Comparison of ENCODE assay signal across 8 mouse cellular contexts in genomic region chr10:77517066-77517620, GRCm38 (mm10). TPM values are rescaled to one million over a fixed set of nuclear protein-coding genes. Genes with fewer than 3 reads are reported as not detected.
DNase-seq lines count a peak whose midpoint lies in the region; ATAC-seq lines count a peak whose summit lies in the region.

No protein-coding gene starts in this region.

- ATAC-seq in midbrain, embryonic 13.5 days, result no peak
- peak; percentile 27; the same call in 1 of the 2 replicates for ATAC-seq in forebrain, embryonic 15.5 days (replicated peaks)
- ATAC-seq in hindbrain, embryonic 16.5 days, result peak; percentile 28; the same call in 1 of the 2 replicates
- ATAC-seq in liver, embryonic 13.5 days (ENCODE audit: low read depth), result no peak
- no peak for ATAC-seq in neural tube, embryonic 13.5 days (ENCODE audit: low read depth)

- H3K9ac ChIP-seq in midbrain, embryonic 13.5 days (replicated peaks), result no peak overlapping the region
- H3K9ac ChIP-seq in forebrain, embryonic 15.5 days (replicated peaks), result no peak overlapping the region
- H3K9ac ChIP-seq in hindbrain, embryonic 16.5 days (ENCODE audit: low read depth, low read length), result no peak overlapping the region
- 0 out of 2 replicates have a peak overlapping the region, but pooled peaks have one; percentile 88 for H3K9ac ChIP-seq in liver, embryonic 13.5 days
- H3K9ac ChIP-seq in neural tube, embryonic 13.5 days, result 0 out of 2 replicates have a peak overlapping the region, but pooled peaks have one; percentile 93

- peak overlapping the region; percentile 88 for H3K27ac ChIP-seq in midbrain, embryonic 10.5 days (replicated peaks)
- H3K27ac ChIP-seq in midbrain, embryonic 13.5 days, result no peak overlapping the region
- H3K27ac ChIP-seq in forebrain, embryonic 15.5 days (replicated peaks), result no peak overlapping the region
- H3K27ac ChIP-seq in hindbrain, embryonic 16.5 days (ENCODE audit: low read depth, low read length), result no peak overlapping the region
- H3K27ac ChIP-seq in liver, embryonic 13.5 days, result peak overlapping the region; percentile 78
- no peak overlapping the region for H3K27ac ChIP-seq in neural tube, embryonic 13.5 days (replicated peaks)

- peak overlapping the region; percentile 96 for H3K4me3 ChIP-seq in midbrain, embryonic 10.5 days
- no peak overlapping the region for H3K4me3 ChIP-seq in midbrain, embryonic 13.5 days (replicated peaks)
- H3K4me3 ChIP-seq in forebrain, embryonic 15.5 days, result no peak overlapping the region
- no peak overlapping the region for H3K4me3 ChIP-seq in hindbrain, embryonic 16.5 days (ENCODE audit: low read length)
- no peak overlapping the region for H3K4me3 ChIP-seq in liver, embryonic 13.5 days (replicated peaks)
- H3K4me3 ChIP-seq in neural tube, embryonic 13.5 days, result no peak overlapping the region

- no peak overlapping the region for H3K4me2 ChIP-seq in midbrain, embryonic 13.5 days (replicated peaks)
- no peak overlapping the region for H3K4me2 ChIP-seq in forebrain, embryonic 15.5 days (replicated peaks)
- no peak overlapping the region for H3K4me2 ChIP-seq in hindbrain, embryonic 16.5 days (ENCODE audit: low read length)
- peak overlapping the region; percentile 96 for H3K4me2 ChIP-seq in liver, embryonic 13.5 days
- H3K4me2 ChIP-seq in neural tube, embryonic 13.5 days, result 0 out of 2 replicates have a peak overlapping the region, but pooled peaks have one; percentile 94

- peaks cover 36% of the 10 kb centered on the region for H3K4me1 ChIP-seq in midbrain, embryonic 10.5 days
- H3K4me1 ChIP-seq in midbrain, embryonic 13.5 days (replicated peaks), result peaks cover 29% of the 10 kb centered on the region
- peaks cover 22% of the 10 kb centered on the region for H3K4me1 ChIP-seq in forebrain, embryonic 15.5 days
- H3K4me1 ChIP-seq in hindbrain, embryonic 16.5 days (ENCODE audit: control insufficient read depth, insufficient read depth, low read depth, low read length), result peaks cover 17% of the 10 kb centered on the region
- H3K4me1 ChIP-seq in liver, embryonic 13.5 days (replicated peaks), result peaks cover 39% of the 10 kb centered on the region
- H3K4me1 ChIP-seq in neural tube, embryonic 13.5 days (replicated peaks), result peaks cover 26% of the 10 kb centered on the region

- no peaks in the 10 kb centered on the region for H3K9me3 ChIP-seq in midbrain, embryonic 10.5 days (replicated peaks)
- H3K9me3 ChIP-seq in midbrain, embryonic 13.5 days, result no peaks in the 10 kb centered on the region
- H3K9me3 ChIP-seq in forebrain, embryonic 15.5 days, result no peaks in the 10 kb centered on the region
- H3K9me3 ChIP-seq in hindbrain, embryonic 16.5 days (ENCODE audit: control insufficient read depth, low read length), result no peaks in the 10 kb centered on the region
- H3K9me3 ChIP-seq in liver, embryonic 13.5 days (replicated peaks), result no peaks in the 10 kb centered on the region
- no peaks in the 10 kb centered on the region for H3K9me3 ChIP-seq in neural tube, embryonic 13.5 days

- WGBS in midbrain, embryonic 10.5 days, result 22% methylated on average over 20 of the region's 20 CpGs
- WGBS in midbrain, embryonic 13.5 days, result 22% methylated on average over 20 of the region's 20 CpGs
- 19% methylated on average over 20 of the region's 20 CpGs for WGBS in forebrain, embryonic 15.5 days
- WGBS in hindbrain, embryonic 16.5 days, result 23% methylated on average over 20 of the region's 20 CpGs
- 23% methylated on average over 20 of the region's 20 CpGs for WGBS in liver, embryonic 13.5 days (ENCODE audit: insufficient replicate concordance)
- 23% methylated on average over 20 of the region's 20 CpGs for WGBS in neural tube, embryonic 13.5 days

- DNase-seq in midbrain, embryonic 10.5 days (ENCODE audit: low spot score), result peak; percentile 70
- peak; percentile 63 for DNase-seq in cerebellum, adult 11 months
- peak; percentile 46 for DNase-seq in liver, embryonic 13.5 days
- DNase-seq in thymus, adult 18-20 months, result peak; percentile 42 to 50

- peaks cover 23% of the 10 kb centered on the region for H3K36me3 ChIP-seq in midbrain, embryonic 10.5 days
- H3K36me3 ChIP-seq in midbrain, embryonic 13.5 days, result peaks cover 20% of the 10 kb centered on the region
- H3K36me3 ChIP-seq in forebrain, embryonic 15.5 days, result peaks cover 10% of the 10 kb centered on the region
- peaks cover 4% of the 10 kb centered on the region; the same call in 1 of the 2 replicates for H3K36me3 ChIP-seq in hindbrain, embryonic 16.5 days (ENCODE audit: control insufficient read depth, insufficient read depth, low read length)
- H3K36me3 ChIP-seq in liver, embryonic 13.5 days, result peaks cover 20% of the 10 kb centered on the region
- peaks cover 19% of the 10 kb centered on the region for H3K36me3 ChIP-seq in neural tube, embryonic 13.5 days

- H3K27me3 ChIP-seq in midbrain, embryonic 10.5 days (ENCODE audit: low read depth, poor library complexity, severe bottlenecking), result peaks cover 8% of the 10 kb centered on the region
- no peaks in the 10 kb centered on the region for H3K27me3 ChIP-seq in midbrain, embryonic 13.5 days
- no peaks in the 10 kb centered on the region for H3K27me3 ChIP-seq in forebrain, embryonic 15.5 days
- H3K27me3 ChIP-seq in hindbrain, embryonic 16.5 days (replicated peaks; ENCODE audit: control insufficient read depth, insufficient read depth, low read length), result no peaks in the 10 kb centered on the region
- H3K27me3 ChIP-seq in liver, embryonic 13.5 days, result peaks cover 8% of the 10 kb centered on the region
- 0 out of 2 replicates have a peak, but pooled peaks cover 2% of the 10 kb centered on the region for H3K27me3 ChIP-seq in neural tube, embryonic 13.5 days

RNA-seq across cellular contexts. Expression of gene Fam207a, which starts 1.6 kb away (rescaled TPM):
- polyA plus RNA-seq in midbrain, embryonic 10.5 days (2016; fragmentation: Nextera tagmentation; extraction: Ambion mirVana), result 42.3 and 45.2 TPM in 2 replicates
- 38.5 and 41.6 TPM in 2 replicates for polyA plus RNA-seq in midbrain, embryonic 13.5 days (2015; fragmentation: Nextera tagmentation; extraction: Ambion mirVana)
- polyA plus RNA-seq in forebrain, embryonic 15.5 days (2015; fragmentation: Nextera tagmentation; extraction: Ambion mirVana), result 43.0 and 44.2 TPM in 2 replicates
- polyA plus RNA-seq in hindbrain, embryonic 16.5 days (2015; fragmentation: Nextera tagmentation; extraction: Ambion mirVana), result 43.5 and 43.8 TPM in 2 replicates
- 23.3 and 26.2 TPM in 2 replicates for polyA plus RNA-seq in liver, embryonic 13.5 days (2015; fragmentation: Nextera tagmentation; extraction: Ambion mirVana)
- 41.4 and 43.5 TPM in 2 replicates for polyA plus RNA-seq in neural tube, embryonic 13.5 days (2015; fragmentation: Nextera tagmentation; extraction: Ambion mirVana)

RNA-seq across cellular contexts. Expression of gene Itgb2, which starts 12.9 kb away (rescaled TPM):
- 0.84 and 1.2 TPM in 2 replicates for polyA plus RNA-seq in midbrain, embryonic 10.5 days (2016; fragmentation: Nextera tagmentation; extraction: Ambion mirVana)
- polyA plus RNA-seq in midbrain, embryonic 13.5 days (2015; fragmentation: Nextera tagmentation; extraction: Ambion mirVana), result 0.61 and 0.87 TPM in 2 replicates
- polyA plus RNA-seq in forebrain, embryonic 15.5 days (2015; fragmentation: Nextera tagmentation; extraction: Ambion mirVana), result 0.65 and 0.87 TPM in 2 replicates
- 0.92 and 1.1 TPM in 2 replicates for polyA plus RNA-seq in hindbrain, embryonic 16.5 days (2015; fragmentation: Nextera tagmentation; extraction: Ambion mirVana)
- 10.3 and 10.7 TPM in 2 replicates for polyA plus RNA-seq in liver, embryonic 13.5 days (2015; fragmentation: Nextera tagmentation; extraction: Ambion mirVana)
- 1.0 TPM in 2 replicates for polyA plus RNA-seq in neural tube, embryonic 13.5 days (2015; fragmentation: Nextera tagmentation; extraction: Ambion mirVana)

Comparison
In these comparisons a context has a peak if more than half of its experiments do, and no peak if none do; other contexts are left out.
1. H3K27ac ChIP-seq: peak in midbrain, embryonic 10.5 days (single experiment) and liver, embryonic 13.5 days (single experiment); none in midbrain, embryonic 13.5 days (single experiment), forebrain, embryonic 15.5 days (single experiment), hindbrain, embryonic 16.5 days (single experiment) and neural tube, embryonic 13.5 days (single experiment).
2. ATAC-seq: peak in forebrain, embryonic 15.5 days (single experiment) and hindbrain, embryonic 16.5 days (single experiment); none in midbrain, embryonic 13.5 days (single experiment), liver, embryonic 13.5 days (single experiment) and neural tube, embryonic 13.5 days (single experiment).
3. H3K4me2 ChIP-seq: peak in liver, embryonic 13.5 days (single experiment) and neural tube, embryonic 13.5 days (single experiment); none in midbrain, embryonic 13.5 days (single experiment), forebrain, embryonic 15.5 days (single experiment) and hindbrain, embryonic 16.5 days (single experiment).
4. H3K9ac ChIP-seq: peak in liver, embryonic 13.5 days (single experiment) and neural tube, embryonic 13.5 days (single experiment); none in midbrain, embryonic 13.5 days (single experiment), forebrain, embryonic 15.5 days (single experiment) and hindbrain, embryonic 16.5 days (single experiment).
5. Peak in every context shown above with its lines, with median percentiles within 50 percentile points of each other: DNase-seq.